Mouse (Mus musculus) brain, embryonic 14.5 days (tissue): Measurements from ENCODE around the gene Dstyk. TPM values are rescaled to one million over a fixed set of nuclear protein-coding genes. Genes with fewer than 3 reads are reported as not detected.

Experiments used
- DNase-seq: peaks from one replicate; pipeline ENCODE4 v3.0.0-alpha.2; 2011; ENCODE audit warnings: low read depth
- CTCF ChIP-seq: fragments of 200-500 bp; IDR thresholded peaks from 2 replicates; pipeline ENCODE4 v1.5.1; 2012; ENCODE audit warnings: inconsistent platforms, mild to moderate bottlenecking, moderate library complexity, borderline replicate concordance; ENCODE audit not compliant: insufficient read depth, insufficient read length; ENCODE audit errors: extremely low read depth
- POLR2A ChIP-seq: fragments of 200-500 bp; IDR thresholded peaks from 2 replicates; pipeline ENCODE4 v1.6.1; 2012; ENCODE audit warnings: mild to moderate bottlenecking, inconsistent platforms, borderline replicate concordance; ENCODE audit not compliant: poor library complexity, insufficient read depth, insufficient read length, severe bottlenecking; ENCODE audit errors: extremely low read depth
- polyA plus RNA-seq: library from polyadenylated mRNA; depleted of rRNA; stranded (reverse); fragments of >200 nt; gene quantifications from 2 replicates; pipeline ENCODE4 v1.2.3, GENCODE M21; 2012; rRNA removed

Dstyk gene
- polyA plus RNA-seq, 1 experiment: 13.6 TPM

DNA sequence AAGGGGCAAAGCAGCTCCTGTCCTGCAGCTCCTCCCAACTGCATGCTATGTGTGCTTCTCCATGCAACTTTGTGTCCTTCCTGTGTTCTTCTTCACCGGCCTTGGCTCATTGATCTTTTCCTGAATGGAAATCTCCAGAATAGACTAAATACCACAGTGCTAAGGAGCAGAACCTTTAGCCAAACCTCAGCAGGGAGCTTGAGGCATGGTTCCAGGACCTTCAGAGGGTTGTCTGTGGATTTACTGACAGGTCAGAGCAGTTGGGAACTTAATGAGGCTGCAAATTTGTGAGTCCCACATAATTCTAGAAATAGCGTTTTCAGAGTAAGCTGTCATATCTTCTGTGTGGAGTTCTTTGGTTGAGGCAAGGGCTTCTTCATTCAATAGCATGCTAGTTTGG lies 83.2 kb downstream of the Dstyk start:
- no peak for TF ChIP-seq POLR2A
- DNase-seq: no peak

- DNase-seq: peak; percentile 57
- TF ChIP-seq POLR2A (no peak), CTCF (no peak)
Observed at GRCm38 (mm10) chr1:132505155-132505554, 87.8 kb downstream of the Dstyk start.

DNA sequence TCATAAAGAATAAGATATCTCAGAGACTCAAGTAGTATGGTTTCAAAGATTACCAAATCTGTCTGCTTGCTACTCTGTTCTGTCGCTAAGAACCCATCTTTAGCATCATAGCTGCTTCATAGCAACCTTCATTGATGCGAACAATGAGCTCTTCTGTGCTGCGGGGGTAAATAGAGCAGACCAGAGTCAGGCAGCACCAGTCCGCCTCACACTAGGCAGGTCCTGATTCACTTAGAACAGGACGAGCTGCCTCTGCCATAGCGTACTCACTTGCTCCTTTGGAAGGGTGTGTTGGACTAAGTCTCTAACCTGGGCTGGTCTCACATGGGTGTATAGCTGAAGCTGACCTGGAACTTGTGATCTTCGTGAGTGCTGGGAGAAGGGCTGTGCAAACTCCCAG lies 88.7 kb downstream of the Dstyk start, which contains the start of gene Tmem81:
Tmem81 (plus strand) TSS at position 173 of the 400 bp plus-strand sequence.
- TF ChIP-seq POLR2A (no peak), CTCF (no peak)
- no peak for DNase-seq

DNA sequence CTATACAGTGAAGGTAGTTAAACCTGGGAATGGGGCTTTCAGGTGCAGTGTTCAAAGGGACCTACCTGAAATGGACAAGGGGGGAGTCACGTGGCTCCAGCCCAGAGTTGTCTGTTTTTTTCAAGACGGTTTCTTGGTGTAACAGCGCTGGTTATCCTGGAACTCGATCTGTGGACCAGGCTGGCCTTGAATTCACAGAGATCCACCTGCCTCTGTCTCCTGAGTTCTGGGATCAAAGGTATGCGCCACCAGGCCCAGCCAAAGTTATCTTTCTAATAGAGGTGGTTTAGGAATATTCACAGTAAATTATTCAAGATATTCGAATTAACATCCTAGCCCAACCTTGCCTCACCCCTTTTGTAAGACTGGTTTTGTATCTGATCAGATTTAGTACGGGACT lies 89.3 kb downstream of the Dstyk start:
- no peak for DNase-seq

GRCm38 (mm10) chr1:132509771-132510170 lies 92.4 kb downstream of the Dstyk start:
- no peak for TF ChIP-seq CTCF
- TF ChIP-seq POLR2A: no peak
- DNase-seq: no peak

More for the DNA sequence above, 89.3 kb downstream of the Dstyk start:
- TF ChIP-seq POLR2A (no peak), CTCF (no peak)

GRCm38 (mm10) chr1:132511521-132511920 lies 94.2 kb downstream of the Dstyk start:
- peak; percentile 57 for DNase-seq
- TF ChIP-seq CTCF (no peak), POLR2A (no peak)

- no peak for TF ChIP-seq CTCF
- TF ChIP-seq POLR2A: no peak
- DNase-seq: no peak
Observed at GRCm38 (mm10) chr1:132512106-132512505, 94.8 kb downstream of the Dstyk start.

- TF ChIP-seq POLR2A: no peak
- no peak for TF ChIP-seq CTCF
- no peak for DNase-seq
Observed at GRCm38 (mm10) chr1:132515339-132515738, 98.0 kb downstream of the Dstyk start.

Other genes starting within 250 kb of the Dstyk start
- 22.9 and 25.1 TPM in 2 replicates for gene Lemd1, start 226.1 kb upstream of the Dstyk start, polyA plus RNA-seq
- gene AC124108.1, start 226.1 kb upstream of the Dstyk start, polyA plus RNA-seq: 21.7 and 23.3 TPM in 2 replicates
- not detected in 2 replicates for gene Gm10188, start 187.8 kb upstream of the Dstyk start, polyA plus RNA-seq
- gene Klhdc8a, start 118.9 kb upstream of the Dstyk start, polyA plus RNA-seq: 5.7 and 8.1 TPM in 2 replicates
- gene Nuak2, start 101.4 kb upstream of the Dstyk start, polyA plus RNA-seq: 22.3 and 23.7 TPM in 2 replicates
- 53.1 and 74.0 TPM in 2 replicates for gene Tmcc2, start 26.3 kb upstream of the Dstyk start, polyA plus RNA-seq
- 51.7 and 54.8 TPM in 2 replicates for gene Rbbp5, start 59.8 kb downstream of the Dstyk start, polyA plus RNA-seq
- gene Tmem81, start 88.7 kb downstream of the Dstyk start, polyA plus RNA-seq: 2.3 TPM in 2 replicates
- gene Cntn2, start 125.7 kb downstream of the Dstyk start, polyA plus RNA-seq: 92.0 and 111 TPM in 2 replicates